Mouse (Mus musculus) bone marrow macrophage, adult 2 months (primary cell): ENCODE data around the gene Cd101. TPM values are rescaled to one million over a fixed set of nuclear protein-coding genes. Genes with fewer than 3 reads are reported as not detected.

Experiments
- H3K27ac ChIP-seq: 2 replicates; pipeline ENCODE4 v1.5.1; 2012; ENCODE audit warnings: low read depth, low read length; ENCODE audit not compliant: insufficient read depth
- H3K4me1 ChIP-seq: 2 replicates; pipeline ENCODE4 v1.6.1; 2012; ENCODE audit warnings: low read length; ENCODE audit not compliant: control insufficient read depth, insufficient read depth
- H3K4me3 ChIP-seq: 2 replicates; pipeline ENCODE4 v1.5.1; 2012; ENCODE audit warnings: mild to moderate bottlenecking, low read length, moderate library complexity; ENCODE audit not compliant: insufficient read depth
- CTCF ChIP-seq: IDR thresholded peaks from 2 replicates; pipeline ENCODE4 v1.5.1; 2012; ENCODE audit warnings: low read depth, mild to moderate bottlenecking, low read length, moderate library complexity
- POLR2A ChIP-seq: IDR thresholded peaks from 2 replicates; pipeline ENCODE4 v1.6.1; 2012; ENCODE audit warnings: mild to moderate bottlenecking, low read depth, low read length, borderline replicate concordance
- polyA plus RNA-seq: library from polyadenylated mRNA; stranded (reverse); fragments of >200 nt; gene quantifications from 2 replicates; pipeline ENCODE4 v1.2.4, GENCODE M21; 2012; ENCODE audit not compliant: missing spikeins, insufficient read depth, insufficient read length

Gene Cd101
- polyA plus RNA-seq, 1 experiment, result 2.9 TPM

- no peak for TF ChIP-seq CTCF
- no peak for TF ChIP-seq POLR2A
- Histone ChIP-seq H3K4me1 (peaks cover 7% of the 10 kb centered on the region), H3K4me3 (no peak overlapping the region), H3K27ac (no peak overlapping the region)
Measured at GRCm38 (mm10) chr3:101022967-101023366, 6.4 kb downstream of the Cd101 start.

GRCm38 (mm10) chr3:101021481-101022051, 7.8 kb downstream of the Cd101 start:
- TF ChIP-seq POLR2A, result no peak
- Histone ChIP-seq H3K4me1 (peaks cover 2% of the 10 kb centered on the region; the same call in 1 of the 2 replicates), H3K4me3 (no peak overlapping the region), H3K27ac (no peak overlapping the region)

- TF ChIP-seq CTCF (no peak), POLR2A (no peak)
- Histone ChIP-seq H3K27ac (no peak overlapping the region), H3K4me3 (no peak overlapping the region), H3K4me1 (peaks cover 2% of the 10 kb centered on the region; the same call in 1 of the 2 replicates)
Measured at GRCm38 (mm10) chr3:101021073-101021472, 8.3 kb downstream of the Cd101 start.

DNA sequence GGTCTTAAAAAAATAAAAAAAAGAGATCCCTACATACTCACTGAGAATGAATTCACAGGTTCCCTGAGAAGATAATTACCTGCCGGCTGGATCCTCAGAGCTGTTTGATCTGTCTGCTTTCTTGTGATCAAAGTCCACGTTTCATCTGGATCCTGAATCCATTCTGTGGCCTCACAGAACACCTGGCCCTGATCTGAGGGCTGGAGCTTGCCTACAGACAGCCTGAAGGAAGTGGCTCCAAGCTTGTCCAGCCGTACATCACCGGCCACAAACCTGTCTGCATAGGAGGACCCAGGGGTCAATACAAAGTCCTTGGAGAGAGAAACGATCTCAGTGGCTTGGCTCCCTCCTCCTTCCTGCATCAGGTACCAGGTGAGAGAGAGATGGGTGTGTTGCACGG, 10.9 kb downstream of the Cd101 start:
- no peak overlapping the region for H3K27ac ChIP-seq
- TF ChIP-seq CTCF (no peak), POLR2A (no peak)
- H3K4me1 ChIP-seq, result peaks cover 2% of the 10 kb centered on the region; the same call in 1 of the 2 replicates
- H3K4me3 ChIP-seq, result no peak overlapping the region

DNA sequence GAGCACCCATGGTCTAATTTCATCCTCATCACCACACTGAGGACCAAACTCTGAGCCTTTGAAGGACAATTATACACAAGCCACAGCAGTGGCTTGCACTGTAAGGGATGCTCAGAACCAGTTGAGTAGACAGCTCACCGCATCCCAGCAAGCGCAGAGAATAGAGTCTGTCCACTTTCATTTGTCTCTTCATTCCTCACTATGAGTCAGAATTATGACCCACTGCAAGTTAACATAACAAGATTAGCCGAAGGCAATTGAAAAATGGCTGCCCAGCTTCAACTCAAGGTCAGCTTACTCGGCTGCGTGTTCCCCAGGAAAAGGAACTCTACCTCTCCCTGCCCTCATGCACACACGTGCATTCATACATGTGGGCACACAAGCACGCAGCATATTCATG, 13.3 kb downstream of the Cd101 start:
- TF ChIP-seq POLR2A (no peak), CTCF (no peak)
- Histone ChIP-seq H3K4me1 (peaks cover 16% of the 10 kb centered on the region), H3K27ac (no peak overlapping the region), H3K4me3 (no peak overlapping the region)

- Histone ChIP-seq H3K4me1 (peaks cover 16% of the 10 kb centered on the region), H3K4me3 (no peak overlapping the region), H3K27ac (no peak overlapping the region)
- TF ChIP-seq CTCF (no peak), POLR2A (no peak)
Measured at GRCm38 (mm10) chr3:101015254-101015653, 14.1 kb downstream of the Cd101 start.

DNA sequence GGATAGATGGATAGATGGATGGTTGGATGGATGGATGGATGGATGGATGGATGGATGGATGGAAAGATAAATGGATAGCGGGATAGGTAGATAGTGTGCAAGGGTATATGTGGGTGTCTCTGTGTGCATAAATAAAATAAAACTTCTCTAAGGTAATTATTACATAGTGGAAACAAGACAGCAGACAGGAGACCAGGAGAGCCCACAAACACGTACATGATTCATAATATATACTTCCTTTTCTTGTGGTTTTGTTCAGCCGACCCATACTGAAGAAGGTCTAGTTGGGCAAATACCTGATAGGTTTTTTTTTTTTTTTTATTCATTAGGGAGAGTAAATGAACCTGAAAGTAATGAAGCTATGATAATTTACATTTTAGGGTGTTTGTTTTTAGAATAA, 15.8 kb downstream of the Cd101 start:
- H3K4me3 ChIP-seq, result no peak overlapping the region
- peaks cover 24% of the 10 kb centered on the region for H3K4me1 ChIP-seq
- H3K27ac ChIP-seq, result no peak overlapping the region
- no peak for TF ChIP-seq POLR2A
- no peak for TF ChIP-seq CTCF

GRCm38 (mm10) chr3:101013005-101013404, 16.4 kb downstream of the Cd101 start:
- Histone ChIP-seq H3K27ac (no peak overlapping the region), H3K4me3 (no peak overlapping the region), H3K4me1 (peaks cover 24% of the 10 kb centered on the region)
- TF ChIP-seq CTCF (no peak; the same call in 1 of the 2 replicates), POLR2A (no peak)

DNA sequence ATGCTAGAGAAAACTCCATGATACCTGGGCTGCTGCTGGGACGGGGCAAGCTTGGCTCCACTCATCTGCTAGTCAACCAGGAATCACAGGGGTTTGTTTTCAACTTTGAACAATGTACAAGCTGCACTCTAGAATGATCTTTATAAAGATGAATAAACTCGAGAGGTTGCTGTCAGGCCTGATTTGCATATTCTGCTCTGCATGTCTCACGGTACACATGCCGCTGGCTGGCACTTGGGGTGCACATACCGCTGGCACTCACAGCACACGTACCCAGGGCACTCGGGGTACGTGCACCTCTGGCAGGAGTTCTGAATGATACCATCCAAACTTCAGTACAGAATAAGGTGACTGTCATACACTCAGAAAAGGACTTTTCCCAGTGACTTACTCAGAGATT, 16.8 kb downstream of the Cd101 start:
- TF ChIP-seq CTCF (no peak), POLR2A (no peak)
- no peak overlapping the region for H3K27ac ChIP-seq
- no peak overlapping the region for H3K4me3 ChIP-seq
- peaks cover 24% of the 10 kb centered on the region for H3K4me1 ChIP-seq

GRCm38 (mm10) chr3:101012131-101012571, 17.2 kb downstream of the Cd101 start:
- no peak for TF ChIP-seq POLR2A
- no peak for TF ChIP-seq CTCF
- Histone ChIP-seq H3K4me3 (no peak overlapping the region), H3K27ac (no peak overlapping the region), H3K4me1 (peaks cover 24% of the 10 kb centered on the region)
